Mouse (Mus musculus) kidney, adult 9 months (tissue): Measurements from ENCODE around the gene Bglap2.
"Not testable (repeated sequence)": the region's sequence is repeated elsewhere in the genome, so short reads cannot be mapped to it uniquely, and the experiment has no call there.

Experiments
- DNase-seq: peaks from one replicate; pipeline ENCODE4 v3.0.0; 2022

The Bglap2 gene

DNA sequence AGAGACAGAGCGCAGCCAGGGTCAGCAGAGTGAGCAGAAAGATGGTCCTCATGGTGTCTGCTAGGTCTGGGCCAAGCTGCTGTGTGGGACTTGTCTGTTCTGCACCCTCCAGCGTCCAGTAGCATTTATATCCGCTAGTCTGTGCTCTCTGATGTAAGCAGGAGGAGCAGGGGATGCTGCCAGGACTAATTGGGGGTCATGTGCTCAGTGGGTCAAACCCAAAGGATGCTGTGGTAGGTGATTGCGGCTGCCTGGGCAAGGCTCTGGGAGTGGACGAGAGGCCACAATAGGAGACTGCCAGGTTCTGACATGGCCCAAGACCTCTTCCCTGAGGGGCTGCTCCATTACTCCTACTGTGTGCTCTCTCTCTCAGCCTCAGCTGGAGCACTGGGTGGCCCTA lies 5.9 kb upstream of the Bglap2 start, which contains the start of gene Bglap:
Bglap (minus strand) TSS at position 101 of the 400 bp plus-strand sequence.
- DNase-seq: no peak

DNA sequence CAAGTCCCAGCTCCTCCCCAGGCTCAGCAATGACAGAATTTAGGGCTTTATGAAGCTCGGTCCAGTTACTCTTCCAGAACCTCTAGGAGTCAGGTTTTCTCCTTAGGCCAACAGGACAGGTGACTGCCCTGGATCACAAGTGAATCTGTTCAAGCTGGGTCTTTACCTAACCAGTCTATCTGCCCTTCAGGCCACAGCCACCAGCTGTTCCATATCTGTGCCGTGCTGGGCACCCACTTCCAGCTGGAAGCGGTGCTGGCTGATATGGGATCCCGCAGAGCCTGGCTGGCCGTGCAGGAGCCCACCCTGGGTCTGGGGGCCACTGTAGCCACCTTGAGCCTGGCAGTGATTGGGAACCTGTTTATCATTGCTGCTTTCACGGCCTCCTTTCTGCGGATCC lies 3.9 kb upstream of the Bglap2 start:
- DNase-seq: not testable (repeated sequence)

DNA sequence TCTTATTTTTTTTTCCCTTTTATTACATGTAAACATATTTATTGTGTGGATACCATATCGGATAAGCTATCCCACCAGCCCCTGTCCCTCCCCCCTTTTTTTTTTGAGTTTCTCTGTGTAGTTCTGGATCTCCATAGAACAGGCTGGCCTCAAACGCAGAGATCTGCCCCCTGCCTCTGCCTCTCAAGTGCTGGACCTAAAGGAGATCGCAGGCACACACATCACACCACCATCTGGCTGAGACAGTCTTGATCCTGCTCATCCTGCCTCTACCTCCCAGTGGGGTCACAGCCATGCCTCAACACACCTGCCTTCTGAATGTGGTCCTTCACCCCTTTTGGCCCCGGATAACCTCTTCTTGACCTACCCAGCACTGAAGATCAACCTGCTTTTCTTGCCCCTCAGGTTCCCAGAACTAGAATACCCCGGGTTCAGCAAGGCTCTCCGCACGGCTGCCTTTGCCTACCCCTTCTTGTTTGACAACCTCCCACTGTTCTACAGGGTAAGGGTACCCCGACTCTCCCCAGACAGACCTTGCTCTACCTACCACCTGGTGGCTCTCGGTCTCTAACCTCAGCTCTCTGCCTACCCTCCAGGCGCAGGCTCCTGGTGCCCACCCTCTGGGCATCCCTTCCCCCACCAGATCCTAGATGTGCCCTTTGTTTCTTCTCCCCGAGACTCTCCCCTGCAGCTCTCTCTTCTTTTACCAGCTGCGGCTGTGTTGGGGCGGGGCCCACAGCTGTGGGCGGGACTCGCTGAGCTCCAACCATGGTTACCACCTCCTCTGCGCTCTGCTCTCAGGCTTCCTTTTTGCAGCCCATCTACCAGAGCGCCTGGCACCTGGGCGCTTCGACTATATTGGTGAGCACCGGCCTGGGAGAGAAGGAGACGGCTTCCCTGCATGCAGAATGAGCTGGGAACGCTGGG lies 3.2 kb upstream of the Bglap2 start:
- not testable (repeated sequence) for DNase-seq

DNA sequence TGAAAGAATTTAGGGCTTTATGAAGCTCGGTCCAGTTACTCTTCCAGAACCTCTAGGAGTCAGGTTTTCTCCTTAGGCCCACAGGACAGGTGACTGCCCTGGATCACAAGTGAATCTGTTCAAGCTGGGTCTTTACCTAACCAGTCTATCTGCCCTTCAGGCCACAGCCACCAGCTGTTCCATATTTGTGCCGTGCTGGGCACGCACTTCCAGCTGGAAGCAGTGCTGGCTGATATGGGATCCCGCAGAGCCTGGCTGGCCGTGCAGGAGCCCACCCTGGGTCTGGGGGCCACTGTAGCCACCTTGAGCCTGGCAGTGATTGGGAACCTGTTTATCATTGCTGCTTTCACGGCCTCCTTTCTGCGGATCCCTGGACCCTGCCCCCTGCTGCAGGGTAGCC lies 1.9 kb downstream of the Bglap2 start:
- not testable (repeated sequence) for DNase-seq

DNA sequence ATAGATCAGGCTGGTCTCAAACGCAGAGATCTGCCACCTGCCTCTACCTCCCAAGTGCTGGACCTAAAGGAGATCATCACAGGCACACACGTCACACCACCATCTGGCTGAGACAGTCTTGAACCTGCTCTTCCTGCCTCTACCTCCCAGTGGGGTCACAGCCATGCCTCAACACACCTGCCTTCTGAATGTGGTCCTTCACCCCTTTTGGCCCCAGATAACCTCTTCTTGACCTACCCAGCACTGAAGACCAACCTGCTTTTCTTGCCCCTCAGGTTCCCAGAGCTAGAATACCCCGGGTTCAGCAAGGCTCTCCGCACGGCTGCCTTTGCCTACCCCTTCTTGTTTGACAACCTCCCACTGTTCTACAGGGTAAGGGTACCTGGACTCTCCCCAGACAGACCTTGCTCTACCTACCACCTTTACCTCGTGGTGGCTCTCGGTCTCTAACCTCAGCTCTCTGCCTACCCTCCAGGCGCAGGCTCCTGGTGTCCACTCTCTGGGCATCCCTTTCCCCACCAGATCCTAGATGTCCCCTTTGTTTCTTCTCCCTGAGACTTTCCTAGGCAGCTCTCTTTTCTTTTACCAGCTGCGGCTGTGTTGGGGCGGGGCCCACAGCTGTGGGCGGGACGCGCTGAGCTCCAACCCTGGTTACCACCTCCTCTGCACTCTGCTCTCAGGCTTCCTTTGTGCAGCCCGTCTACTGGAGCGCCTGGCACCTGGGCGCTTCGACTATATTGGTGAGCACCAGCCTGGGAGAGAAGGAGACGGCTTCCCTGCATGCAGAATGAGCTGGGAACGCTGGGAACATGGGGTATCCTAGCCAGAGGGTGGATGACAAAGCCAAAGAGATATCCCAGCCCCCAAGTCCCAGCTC lies 2.5 kb downstream of the Bglap2 start:
- peak; percentile 38 for DNase-seq

DNA sequence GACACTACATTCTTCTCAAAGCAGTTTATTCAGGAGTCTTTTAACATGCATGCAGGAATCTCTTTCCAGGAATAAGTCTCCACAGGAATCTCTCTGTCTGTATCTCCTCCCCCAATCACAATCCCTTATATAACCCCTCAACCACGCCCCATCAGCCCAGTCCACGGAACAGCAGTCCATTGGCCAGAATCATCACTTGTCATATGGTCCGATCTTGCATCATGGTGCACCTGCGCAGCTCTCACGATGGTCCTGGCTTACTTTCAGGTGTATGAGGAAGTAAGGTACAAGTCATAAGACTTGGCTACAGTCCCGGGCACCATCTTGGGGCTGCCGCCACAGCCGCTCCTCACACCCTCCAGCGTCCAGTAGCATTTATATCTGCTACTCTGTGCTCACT lies 5.9 kb downstream of the Bglap2 start, which contains the start of gene Bglap3:
Bglap3 (minus strand) TSS at position 101 of the 400 bp plus-strand sequence.
- DNase-seq: not testable (repeated sequence)

DNA sequence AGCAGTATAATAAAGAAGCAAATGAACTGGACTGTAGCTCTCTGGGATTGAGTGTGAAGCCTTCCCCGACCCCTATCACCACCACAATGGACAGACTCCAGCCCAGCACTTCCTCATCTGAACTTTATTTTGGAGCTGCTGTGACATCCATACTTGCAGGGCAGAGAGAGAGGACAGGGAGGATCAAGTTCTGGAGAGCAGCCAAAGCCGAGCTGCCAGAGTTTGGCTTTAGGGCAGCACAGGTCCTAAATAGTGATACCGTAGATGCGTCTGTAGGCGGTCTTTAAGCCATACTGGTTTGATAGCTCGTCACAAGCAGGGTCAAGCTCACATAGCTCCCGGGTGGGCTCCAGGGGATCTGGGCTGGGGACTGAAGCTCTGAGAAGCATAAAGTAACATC lies 10.0 kb downstream of the Bglap2 start:
- not testable (repeated sequence) for DNase-seq

DNA sequence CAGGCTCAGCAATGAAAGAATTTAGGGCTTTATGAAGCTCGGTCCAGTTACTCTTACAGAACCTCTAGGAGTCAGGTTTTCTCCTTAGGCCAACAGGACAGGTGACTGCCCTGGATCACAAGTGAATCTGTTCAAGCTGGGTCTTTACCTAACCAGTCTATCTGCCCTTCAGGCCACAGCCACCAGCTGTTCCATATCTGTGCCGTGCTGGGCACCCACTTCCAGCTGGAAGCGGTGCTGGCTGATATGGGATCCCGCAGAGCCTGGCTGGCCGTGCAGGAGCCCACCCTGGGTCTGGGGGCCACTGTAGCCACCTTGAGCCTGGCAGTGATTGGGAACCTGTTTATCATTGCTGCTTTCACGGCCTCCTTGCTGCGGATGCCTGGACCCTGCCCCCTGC lies 11.0 kb downstream of the Bglap2 start:
- not testable (repeated sequence) for DNase-seq

DNA sequence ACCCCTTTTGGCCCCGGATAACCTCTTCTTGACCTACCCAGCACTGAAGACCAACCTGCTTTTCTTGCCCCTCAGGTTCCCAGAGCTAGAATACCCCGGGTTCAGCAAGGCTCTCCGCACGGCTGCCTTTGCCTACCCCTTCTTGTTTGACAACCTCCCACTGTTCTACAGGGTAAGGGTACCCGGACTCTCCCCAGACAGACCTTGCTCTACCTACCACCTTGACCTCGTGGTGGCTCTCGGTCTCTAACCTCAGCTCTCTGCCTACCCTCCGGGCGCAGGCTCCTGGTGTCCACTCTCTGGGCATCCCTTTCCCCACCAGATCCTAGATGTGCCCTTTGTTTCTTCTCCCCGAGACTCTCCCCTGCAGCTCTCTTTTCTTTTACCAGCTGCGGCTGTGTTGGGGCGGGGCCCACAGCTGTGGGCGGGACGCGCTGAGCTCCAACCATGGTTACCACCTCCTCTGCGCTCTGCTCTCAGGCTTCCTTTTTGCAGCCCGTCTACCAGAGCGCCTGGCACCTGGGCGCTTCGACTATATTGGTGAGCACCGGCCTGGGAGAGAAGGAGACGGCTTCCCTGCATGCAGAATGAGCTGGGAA lies 11.6 kb downstream of the Bglap2 start:
- peak; percentile 29 for DNase-seq

DNA sequence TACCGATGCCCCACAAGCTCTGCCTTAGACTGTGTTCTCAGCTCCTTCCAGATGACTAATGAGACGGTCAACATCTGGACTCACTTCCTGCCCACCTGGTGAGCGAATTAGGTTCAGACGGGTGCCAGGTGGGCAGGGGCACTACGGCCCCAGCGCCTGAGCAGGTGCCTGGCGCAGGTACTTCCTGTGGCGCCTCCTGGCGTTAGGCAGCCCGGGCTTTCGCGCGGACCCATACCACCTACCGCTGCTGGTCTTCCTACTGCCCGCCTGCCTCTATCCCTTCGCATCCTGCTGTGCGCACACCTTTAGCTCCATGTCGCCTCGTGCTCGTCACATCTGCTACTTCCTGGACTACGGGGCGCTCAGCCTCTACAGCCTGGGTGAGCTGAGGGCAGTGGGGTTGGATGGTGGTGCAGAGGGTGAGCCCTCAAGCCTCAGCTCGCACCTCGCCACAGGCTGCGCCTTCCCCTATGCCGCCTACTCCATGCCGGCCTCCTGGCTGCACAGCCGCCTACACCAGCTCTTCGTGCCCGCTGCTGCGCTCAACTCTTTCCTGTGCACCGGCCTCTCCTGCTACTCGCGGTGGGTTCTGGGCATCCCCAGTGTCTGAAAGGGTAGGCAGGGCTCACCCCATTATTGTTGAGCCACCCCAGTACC lies 12.7 kb downstream of the Bglap2 start:
- no peak for DNase-seq

DNA sequence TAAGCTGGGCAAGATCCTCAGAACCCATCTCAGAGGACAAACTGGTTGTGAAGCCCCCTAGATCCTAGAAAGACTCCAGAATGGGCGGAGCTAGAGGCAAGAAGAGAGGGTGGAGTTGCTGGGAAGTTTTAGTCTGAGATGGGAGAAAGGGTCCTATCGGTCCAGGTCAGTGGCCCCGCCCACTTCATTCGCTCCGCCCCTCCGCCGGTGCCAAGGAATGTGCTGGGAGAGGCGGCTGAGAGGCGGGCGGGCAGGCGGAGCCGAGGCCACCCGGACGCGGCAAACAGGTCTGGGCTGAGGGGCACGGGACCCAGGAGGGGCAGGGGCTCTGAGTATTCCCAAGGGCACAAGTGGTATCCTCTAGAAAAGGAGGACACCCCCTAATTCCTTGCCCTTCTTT lies 14.2 kb downstream of the Bglap2 start, which contains the start of gene Paqr6:
Paqr6 (plus strand) TSS at position 248 of the 400 bp plus-strand sequence.
- peak; percentile 74 for DNase-seq

DNA sequence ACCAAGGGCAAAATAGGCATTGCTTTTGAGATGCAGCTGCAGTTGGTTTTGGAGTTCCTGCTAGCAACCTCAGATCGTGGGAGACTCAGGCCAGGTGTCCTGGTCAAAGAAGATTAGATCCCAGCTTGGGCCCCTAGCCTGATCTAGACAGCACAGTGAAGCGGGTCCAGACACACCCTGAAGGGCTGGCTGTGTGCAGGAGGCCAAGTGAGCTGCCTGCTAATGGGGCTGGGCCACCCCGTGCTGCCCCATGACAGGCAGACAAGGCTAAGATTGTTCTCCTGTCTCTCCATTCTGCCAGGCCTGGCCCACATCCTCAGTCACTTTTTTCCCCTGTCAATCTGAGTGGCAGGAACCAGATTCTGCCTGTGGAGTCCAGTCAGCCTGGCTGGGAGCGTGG lies 14.8 kb downstream of the Bglap2 start:
- no peak for DNase-seq

DNA sequence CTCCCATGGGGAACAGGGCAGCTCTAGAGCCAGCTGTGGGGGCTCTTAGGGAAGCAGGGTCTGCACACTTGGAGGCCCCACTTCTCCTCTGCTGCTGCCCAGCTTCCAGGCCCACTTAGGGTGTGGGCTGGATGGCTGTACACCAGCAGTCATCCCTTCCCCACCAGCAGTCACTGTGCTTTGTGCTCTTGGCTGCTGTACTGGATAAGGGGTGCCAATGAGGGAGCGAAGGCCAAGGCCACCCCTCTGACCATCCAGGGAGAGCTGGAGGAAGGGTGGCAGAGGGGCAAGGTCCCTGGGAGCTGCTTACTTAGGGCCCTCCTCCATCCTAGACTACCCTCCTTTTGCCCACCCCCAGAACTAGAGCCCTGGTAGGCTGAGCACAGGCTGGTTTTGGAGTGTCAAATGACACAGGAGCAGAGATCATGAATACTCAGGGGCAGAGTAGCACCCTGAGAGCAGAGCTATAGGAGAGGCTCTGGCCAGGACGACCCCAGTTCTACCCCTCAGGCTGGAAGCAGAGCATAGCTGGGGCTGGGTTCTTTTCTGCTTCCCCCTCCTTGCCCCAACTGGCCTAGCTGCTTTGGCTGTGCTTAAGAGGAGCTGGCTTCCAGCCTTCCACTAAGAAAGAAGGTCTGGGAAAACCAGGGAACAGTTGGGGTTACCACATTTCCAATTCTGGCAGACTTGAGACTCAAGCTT lies 16.7 kb downstream of the Bglap2 start:
- no peak for DNase-seq

DNA sequence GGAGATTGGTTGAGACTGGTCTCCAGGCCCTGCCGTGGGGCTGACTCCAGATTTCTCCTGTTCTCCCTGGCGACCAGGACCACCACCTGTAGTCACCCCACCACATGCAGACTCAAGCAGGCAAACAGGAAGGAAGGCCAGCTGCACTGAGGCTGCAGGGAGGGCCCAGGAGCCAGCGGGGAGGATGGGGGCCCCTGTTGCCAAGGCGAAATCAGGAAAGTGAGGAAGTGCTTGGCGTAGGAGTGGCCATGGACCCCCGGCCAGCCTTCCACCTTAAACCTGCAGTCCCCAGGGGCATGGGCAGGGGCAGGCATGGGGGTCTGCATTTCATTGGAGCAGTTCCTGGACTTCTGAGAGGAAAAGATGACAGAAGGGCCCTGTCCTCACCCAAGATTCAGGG lies 17.4 kb downstream of the Bglap2 start:
- no peak for DNase-seq

DNA sequence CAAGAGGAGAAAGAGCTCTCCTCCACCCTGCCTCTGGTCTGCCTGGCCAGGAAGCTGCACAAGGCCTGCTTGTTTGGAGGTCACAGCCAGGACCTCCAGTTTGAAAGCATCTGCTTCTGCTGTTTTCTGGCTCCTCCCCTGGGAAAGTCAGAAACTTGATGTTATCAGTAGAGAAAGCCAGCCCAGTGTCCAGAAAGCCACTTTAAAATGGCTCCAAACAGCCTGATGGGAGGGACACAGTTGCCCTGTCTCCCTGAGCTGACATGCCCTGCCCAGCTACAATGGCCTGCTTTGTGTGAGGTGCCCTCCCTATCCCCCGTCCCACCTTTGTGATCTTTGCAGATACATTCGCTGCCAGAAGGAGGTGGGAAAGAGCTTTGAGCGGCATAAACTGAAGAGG lies 18.5 kb downstream of the Bglap2 start:
- no peak for DNase-seq

DNA sequence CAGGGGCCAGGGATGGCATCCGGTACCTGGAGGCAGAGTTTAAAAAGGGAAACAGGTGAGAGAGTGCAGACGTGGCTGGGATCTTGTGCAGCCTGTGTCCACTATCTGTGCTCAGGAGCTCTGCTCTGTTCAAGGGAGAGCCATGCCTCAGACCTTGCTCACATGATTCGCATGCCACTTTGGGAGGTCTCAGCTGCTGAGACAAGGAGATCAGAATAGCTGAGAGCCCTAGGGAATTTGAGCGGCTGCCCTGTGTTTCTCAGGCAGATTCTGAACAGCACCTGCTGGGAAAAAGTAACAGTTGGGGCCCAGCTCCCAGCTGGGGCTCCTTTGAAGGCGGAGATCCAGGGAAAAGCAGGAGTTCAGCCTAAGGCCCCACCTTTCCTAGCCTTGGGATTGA lies 18.9 kb downstream of the Bglap2 start:
- DNase-seq: no peak

DNA sequence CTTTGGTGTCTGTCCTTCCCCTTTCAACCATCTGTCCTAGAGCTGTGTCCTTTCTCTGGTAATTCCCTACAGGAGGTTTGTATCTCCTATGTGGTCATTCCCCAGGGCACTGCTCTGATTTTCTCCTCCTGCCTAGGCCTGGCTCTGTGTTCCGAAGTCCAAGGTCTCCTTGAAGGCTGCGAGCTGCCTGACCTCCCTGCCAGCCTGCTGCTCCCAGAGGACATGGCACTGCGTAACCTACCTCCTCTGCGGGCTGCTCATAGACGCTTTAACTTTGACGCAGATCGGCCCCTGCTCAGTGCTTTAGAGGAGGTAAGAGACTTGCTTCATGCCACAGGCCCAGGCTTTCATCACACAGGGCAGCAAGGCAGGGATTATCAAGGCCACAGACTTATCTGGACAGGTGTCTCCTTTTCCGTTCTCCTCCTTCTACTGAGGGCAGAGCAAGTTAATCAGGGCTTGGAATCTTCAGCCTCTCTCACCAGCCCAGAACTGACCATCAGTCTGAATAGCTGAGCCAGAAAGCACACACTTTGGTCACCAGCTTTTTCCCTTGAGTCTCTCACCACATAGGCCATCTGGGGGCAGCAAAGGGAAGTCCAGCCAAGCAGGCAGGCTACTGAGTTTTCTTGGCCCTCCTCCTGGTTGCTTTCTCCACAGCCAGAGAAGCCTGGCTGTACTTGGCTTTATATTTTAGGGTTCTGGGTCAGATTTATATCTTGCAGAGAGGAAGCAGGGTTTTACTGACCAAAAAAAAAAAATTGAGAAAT lies 23.9 kb downstream of the Bglap2 start:
- DNase-seq: peak; percentile 54

DNA sequence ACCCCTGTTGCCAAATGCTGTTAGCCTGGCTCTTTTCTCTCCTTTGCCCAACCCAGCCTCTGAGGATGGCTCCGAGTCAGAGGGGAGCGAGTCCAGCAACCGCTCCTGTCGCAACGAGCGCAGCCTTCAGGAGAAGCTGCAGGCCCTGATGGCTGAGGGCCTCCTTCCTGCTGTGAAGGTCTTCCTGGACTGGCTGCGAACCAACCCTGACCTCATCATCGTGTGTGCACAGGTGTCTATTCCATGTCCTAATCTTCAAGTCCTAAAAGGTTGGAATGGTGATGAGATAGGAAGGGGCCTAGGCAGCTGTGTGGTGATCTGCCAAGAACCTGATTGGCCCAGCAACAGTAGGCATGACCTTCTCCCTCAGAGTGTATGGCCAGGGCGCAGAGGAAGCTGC lies 25.6 kb downstream of the Bglap2 start:
- no peak for DNase-seq

DNA sequence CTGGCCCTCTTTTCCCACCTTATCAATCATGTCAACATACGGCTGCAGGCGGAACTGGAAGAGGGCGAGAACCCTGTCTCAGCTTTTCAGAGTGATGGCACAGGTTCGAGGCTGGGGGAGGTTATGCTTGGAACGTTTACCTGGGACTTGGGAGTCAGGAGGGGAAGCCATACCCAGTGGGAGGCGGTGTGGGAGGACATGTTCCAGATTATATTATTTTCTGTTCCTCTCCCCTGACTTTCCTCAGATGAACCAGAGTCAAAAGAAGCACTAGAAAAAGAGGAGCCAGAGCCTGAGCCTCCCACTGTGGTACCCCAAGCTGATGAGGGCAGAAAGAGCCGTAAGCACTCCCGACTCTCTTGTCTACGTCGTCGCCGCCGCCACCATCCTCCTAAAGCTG lies 27.8 kb downstream of the Bglap2 start:
- DNase-seq: no peak

DNA sequence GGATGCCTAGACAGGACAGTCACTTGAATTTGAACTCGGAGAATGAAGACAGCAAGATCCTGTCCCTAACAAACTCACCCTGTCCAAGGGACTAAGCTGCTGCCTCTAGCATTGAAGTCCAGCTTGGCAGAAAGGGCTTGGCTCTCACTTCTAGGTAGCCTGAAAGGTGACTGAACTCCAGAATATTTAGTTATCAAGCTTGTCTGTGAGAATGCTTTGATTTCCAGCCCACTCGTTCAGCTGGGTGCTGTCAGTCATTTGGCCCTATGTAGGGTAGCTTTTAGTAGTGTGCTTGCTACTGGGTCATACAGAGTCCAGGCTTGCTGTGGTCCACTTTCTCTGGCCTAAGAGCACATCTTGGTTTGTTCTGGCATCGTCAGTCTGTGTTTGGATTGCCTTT lies 39.5 kb downstream of the Bglap2 start:
- no peak for DNase-seq

DNA sequence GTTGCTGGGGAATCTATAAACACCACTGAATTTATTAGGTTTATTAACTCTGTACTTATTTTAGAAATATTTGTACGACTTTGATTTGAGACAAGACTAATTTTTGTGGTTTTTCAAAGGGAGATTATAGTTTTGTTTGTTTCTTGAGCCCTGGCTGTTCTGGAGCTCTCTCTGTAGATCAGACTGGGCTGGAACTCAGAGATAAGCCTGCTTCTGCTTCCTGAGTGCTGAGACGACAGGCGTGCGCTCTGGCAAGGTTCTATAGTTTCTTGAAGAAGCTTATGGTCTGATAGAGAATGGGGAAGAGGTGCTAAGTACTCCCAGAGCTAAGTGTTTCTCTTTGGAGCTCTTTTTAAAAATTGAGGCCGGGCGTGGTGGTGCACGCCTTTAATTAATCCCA lies 40.2 kb downstream of the Bglap2 start:
- DNase-seq: no peak
